Mouse (Mus musculus): ENCODE results near the gene Gpc6. TPM values are rescaled to one million over a fixed set of nuclear protein-coding genes. Genes with fewer than 3 reads are reported as not detected.

Gene Gpc6
- total and polyA plus RNA-seq, 3 experiments: 5.1 to 12.2 (median 9.5) TPM

DNA sequence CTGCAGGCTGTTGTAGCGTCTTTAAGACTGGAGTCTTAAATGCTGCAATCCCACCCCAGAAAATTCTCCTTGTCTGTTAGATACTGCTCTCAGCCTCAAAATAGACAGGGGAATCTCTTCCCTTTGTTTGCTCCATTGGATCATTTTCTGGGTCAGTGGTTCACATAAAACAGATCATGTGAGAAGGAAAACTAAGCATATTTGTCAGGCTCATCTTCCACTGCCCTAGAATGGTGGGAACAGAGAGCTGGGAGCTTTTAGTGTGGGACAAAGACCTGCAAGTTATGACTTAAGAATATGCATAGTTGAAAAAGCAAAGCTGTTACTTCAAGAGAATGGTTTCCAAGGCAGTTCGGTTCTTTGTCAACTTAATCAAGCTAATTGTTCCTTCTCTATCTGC, 136.4 kb downstream of the Gpc6 start:
- DNase-seq: no peak

DNA sequence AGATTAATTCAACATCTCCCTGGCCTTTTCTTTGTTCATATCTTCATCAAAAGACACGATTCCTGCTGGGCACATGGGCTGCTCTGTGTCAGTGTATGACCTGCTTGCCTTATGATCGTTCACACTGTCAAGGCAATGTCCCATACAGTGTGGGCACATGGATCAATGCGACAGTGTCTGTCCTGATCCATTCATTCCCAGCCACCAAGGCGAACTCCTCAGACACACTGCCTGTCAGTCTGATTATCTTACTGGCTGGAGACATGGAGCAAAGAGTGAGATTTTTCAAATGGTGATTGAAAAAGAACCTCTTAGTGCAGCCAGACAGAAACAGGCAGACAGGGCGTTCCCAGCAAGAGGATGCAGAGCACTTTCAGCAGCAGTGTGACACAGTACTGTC, 143.1 kb downstream of the Gpc6 start:
- no peak for DNase-seq

- no peak for DNase-seq
Observed at GRCm38 (mm10) chr14:117070470-117071085, 145.5 kb downstream of the Gpc6 start.

GRCm38 (mm10) chr14:117093586-117093985, 168.5 kb downstream of the Gpc6 start:
- no peak for DNase-seq

GRCm38 (mm10) chr14:117106900-117107299, 181.8 kb downstream of the Gpc6 start:
- DNase-seq: no peak

DNA sequence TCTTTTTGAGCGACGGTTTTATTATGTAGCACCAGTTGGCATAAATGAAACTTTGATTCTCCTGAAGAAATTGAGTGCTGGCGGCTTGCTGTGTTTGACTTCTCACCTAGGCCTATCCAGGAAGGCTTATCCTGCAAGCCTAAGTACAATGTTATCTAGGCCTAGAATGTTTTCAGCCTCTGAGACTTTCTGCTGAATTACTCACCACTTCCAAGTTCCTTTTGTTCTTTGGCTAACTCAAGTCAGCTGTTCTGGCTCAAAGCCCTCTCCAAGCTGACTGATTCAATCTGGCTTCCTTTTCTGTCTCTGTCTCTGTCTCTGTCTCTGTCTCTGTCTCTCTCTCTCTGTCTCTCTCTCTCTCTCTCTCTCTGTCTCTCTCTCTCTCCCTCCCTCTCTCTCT, 188.0 kb downstream of the Gpc6 start:
- no peak for DNase-seq

DNA sequence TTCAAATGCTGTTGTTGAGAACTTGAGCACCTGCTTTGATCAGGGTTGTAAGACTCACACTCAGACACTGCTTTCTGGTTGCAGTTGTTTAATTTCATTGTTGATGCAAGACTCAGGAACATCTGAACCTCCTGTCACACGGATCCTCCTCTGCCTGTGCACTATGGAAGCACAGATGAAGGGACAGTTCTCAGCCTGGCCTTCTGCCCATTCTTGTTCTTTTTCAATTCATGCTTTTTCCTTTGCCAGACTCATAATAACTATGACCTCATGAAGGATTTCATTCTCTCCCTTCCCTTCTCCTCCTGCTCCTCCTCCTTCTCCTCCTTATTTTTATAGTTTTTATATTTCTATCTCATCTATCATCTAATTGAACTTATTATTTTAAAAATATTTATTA, 196.9 kb downstream of the Gpc6 start:
- no peak for DNase-seq

GRCm38 (mm10) chr14:117130334-117130733, 205.2 kb downstream of the Gpc6 start:
- DNase-seq: no peak

DNA sequence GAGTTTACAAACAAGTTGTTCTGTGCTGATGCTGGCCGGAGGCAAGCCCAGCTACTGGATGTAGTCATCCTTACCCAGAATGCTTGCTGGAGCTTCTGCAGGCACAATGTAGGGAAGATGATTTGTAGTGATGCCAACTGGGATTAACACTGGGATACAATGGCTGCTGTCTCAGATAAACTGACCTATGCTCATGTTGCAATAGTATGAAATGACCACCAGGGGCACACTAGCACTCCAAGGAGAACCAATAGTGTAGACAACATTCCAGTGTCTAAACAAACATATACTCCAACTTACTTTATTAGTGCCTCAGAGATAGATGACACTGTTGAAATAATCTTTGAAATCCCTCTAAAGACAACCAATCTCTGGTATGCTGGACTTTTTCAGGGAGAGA, 206.2 kb downstream of the Gpc6 start:
- DNase-seq: no peak

GRCm38 (mm10) chr14:117141077-117141848, 216.1 kb downstream of the Gpc6 start:
- DNase-seq: no peak

GRCm38 (mm10) chr14:117146089-117146488, 221.0 kb downstream of the Gpc6 start:
- no peak for DNase-seq

GRCm38 (mm10) chr14:117146665-117147064, 221.6 kb downstream of the Gpc6 start:
- no peak for DNase-seq

- no peak for DNase-seq
Observed at GRCm38 (mm10) chr14:117151621-117152020, 226.5 kb downstream of the Gpc6 start.

- DNase-seq: no peak
Observed at GRCm38 (mm10) chr14:117155884-117156465, 230.9 kb downstream of the Gpc6 start.

- no peak for DNase-seq
Observed at GRCm38 (mm10) chr14:117157426-117157825, 232.3 kb downstream of the Gpc6 start.

- DNase-seq: no peak
Observed at GRCm38 (mm10) chr14:117166350-117166749, 241.2 kb downstream of the Gpc6 start.

GRCm38 (mm10) chr14:117193364-117193763, 268.2 kb downstream of the Gpc6 start:
- no peak for DNase-seq

DNA sequence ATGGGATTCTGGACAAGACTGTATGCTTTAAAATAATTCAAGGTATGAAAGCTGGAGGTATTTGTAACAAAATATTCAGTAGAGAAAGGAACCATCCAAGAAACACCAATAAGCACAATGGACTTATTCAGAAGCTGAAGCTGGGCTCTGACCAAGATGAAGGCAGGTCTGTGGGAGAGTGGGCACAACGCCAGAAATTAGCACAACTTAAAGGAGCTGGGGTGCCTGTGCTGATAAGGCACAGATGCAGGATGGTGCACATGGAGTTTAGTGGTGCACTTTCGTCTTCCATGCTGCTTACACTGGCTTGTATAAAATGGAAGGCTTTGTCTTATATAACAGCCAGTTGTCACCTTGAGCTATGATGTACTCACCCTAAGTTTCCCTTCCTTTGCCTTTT, 276.9 kb downstream of the Gpc6 start:
- no peak for DNase-seq

GRCm38 (mm10) chr14:117203960-117204359, 278.8 kb downstream of the Gpc6 start:
- DNase-seq: no peak

- DNase-seq: no peak
Observed at GRCm38 (mm10) chr14:117214373-117214772, 289.3 kb downstream of the Gpc6 start.

DNA sequence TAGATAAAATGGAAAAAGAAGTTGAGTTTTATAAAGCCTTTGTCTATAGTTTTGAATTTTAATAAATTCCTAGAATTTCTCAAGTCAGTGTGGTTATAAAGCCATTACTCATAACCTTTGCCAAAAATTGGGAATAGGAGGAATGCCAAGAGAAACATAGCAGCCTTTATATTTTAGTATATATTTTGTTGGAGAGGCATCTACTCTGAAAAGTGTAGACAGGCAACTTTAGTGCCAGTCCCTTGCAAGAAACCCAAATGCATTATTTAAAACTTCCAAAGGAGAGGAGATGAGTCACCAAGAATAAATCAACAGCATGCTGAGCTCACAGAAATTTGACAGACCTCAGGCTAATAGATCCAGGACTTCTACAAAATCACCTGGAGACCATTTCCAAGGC, 301.8 kb downstream of the Gpc6 start:
- DNase-seq: no peak

DNA sequence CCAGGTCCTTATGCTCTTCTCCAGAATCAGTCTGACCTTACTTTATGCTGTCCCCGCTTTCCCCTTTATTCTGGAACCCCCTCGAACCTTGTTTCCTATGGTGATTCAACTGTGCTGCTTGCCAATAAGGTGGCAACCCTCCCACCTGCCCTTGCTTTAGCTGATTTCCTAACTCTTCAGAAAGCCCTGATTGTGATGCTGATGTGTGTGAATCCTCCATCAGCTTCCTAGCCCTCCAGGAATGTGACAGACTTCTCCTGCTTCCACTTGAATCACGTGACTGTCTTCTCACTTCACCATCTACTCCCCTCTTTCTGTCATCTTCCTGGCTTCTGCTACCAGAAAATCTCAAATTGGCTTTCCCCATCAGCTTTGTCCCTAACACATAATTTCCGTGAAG, 305.4 kb downstream of the Gpc6 start:
- DNase-seq: no peak

DNA sequence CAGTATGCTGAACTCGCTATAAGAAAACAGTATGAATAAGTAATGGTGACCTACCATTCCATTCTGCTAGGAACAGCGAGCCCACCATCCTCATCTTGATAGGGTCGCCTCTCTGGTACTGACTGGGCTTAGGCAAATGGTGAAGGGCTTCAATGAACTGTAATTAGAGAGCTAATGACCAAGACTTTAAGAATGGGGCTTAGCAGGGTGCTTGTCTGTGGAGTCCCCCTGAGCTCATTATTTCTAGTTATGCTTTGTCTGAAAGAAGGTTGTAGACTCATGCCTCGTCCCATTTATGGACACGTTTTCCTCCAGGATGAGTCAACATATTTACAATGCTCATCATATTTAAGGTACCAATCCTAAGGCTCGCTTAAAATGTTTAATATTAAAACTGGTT, 313.1 kb downstream of the Gpc6 start:
- no peak for DNase-seq

Data from adrenal gland, adult 2 months (tissue).